Mouse (Mus musculus) liver, adult 2 months (tissue): Measurements from ENCODE around the gene Jhy. TPM values are rescaled to one million over a fixed set of nuclear protein-coding genes. Genes with fewer than 3 reads are reported as not detected.

Experiments
- DNase-seq: peaks from one replicate; pipeline ENCODE4 v3.0.0-alpha.2; 2011; ENCODE audit warnings: low read depth, low spot score; ENCODE audit errors: extremely low read depth
- H3K27ac ChIP-seq: fragments of 200-500 bp; replicated peaks from 2 replicates; pipeline ENCODE4 v1.5.1; 2012; ENCODE audit warnings: low read depth, mild to moderate bottlenecking, control low read depth, inconsistent platforms, low read length; ENCODE audit not compliant: insufficient read depth
- H3K27me3 ChIP-seq: fragments of 200-500 bp; 2 replicates; pipeline ENCODE4 v1.6.1; 2012; ENCODE audit warnings: mild to moderate bottlenecking, moderate library complexity, low read length, inconsistent platforms; ENCODE audit not compliant: control insufficient read depth, insufficient read depth
- H3K36me3 ChIP-seq: fragments of 200-500 bp; 2 replicates; pipeline ENCODE4 v1.6.1; 2012; ENCODE audit warnings: low read length, inconsistent platforms; ENCODE audit not compliant: control insufficient read depth, insufficient read depth
- H3K4me1 ChIP-seq: fragments of 200-500 bp; 2 replicates; pipeline ENCODE4 v1.6.1; 2011; ENCODE audit warnings: low read length; ENCODE audit not compliant: control insufficient read depth, insufficient read depth
- H3K4me3 ChIP-seq: fragments of 200-500 bp; 2 replicates; pipeline ENCODE4 v1.5.1; 2011; ENCODE audit warnings: low read depth, mild to moderate bottlenecking, control low read depth, low read length, moderate library complexity; ENCODE audit not compliant: insufficient read depth
- H3K79me2 ChIP-seq: fragments of 200-500 bp; 2 replicates; pipeline ENCODE4 v1.6.1; 2012; ENCODE audit warnings: inconsistent platforms, mild to moderate bottlenecking, low read length, moderate library complexity; ENCODE audit not compliant: control insufficient read depth, insufficient read depth
- H3K9ac ChIP-seq: fragments of 200-500 bp; 2 replicates; pipeline ENCODE4 v1.6.1; 2012; ENCODE audit warnings: low read depth, mild to moderate bottlenecking, control low read depth, inconsistent platforms, low read length
- CTCF ChIP-seq: fragments of 200-500 bp; IDR thresholded peaks from 2 replicates; pipeline ENCODE4 v1.5.1; 2011; ENCODE audit warnings: low read depth, low read length, control low read depth
- POLR2A ChIP-seq: fragments of 200-500 bp; IDR thresholded peaks from 2 replicates; pipeline ENCODE4 v1.6.1; 2011; ENCODE audit warnings: low read length, control low read depth; ENCODE audit not compliant: insufficient read depth; ENCODE audit errors: extremely low read depth
- WGBS: fragments of 180-500 bp; shearing (Covaris S2); methylation state at CpG from one replicate; pipeline ENCODE4 v1.1.7; 2018; 5-methylcytosine and 5-hydroxymethylcytosine counted together
- polyA plus RNA-seq: library from polyadenylated mRNA; depleted of rRNA; stranded (reverse); fragments of >200 nt; gene quantifications from 2 replicates; pipeline ENCODE4 v1.2.3, GENCODE M21; 2012
- total RNA-seq: library from RNA; depleted of rRNA; stranded (reverse); fragments of >200 nt; gene quantifications from 2 replicates; pipeline ENCODE4 v1.2.3, GENCODE M21; 2014

The Jhy gene
- total and polyA plus RNA-seq, 2 experiments, result not detected

DNA sequence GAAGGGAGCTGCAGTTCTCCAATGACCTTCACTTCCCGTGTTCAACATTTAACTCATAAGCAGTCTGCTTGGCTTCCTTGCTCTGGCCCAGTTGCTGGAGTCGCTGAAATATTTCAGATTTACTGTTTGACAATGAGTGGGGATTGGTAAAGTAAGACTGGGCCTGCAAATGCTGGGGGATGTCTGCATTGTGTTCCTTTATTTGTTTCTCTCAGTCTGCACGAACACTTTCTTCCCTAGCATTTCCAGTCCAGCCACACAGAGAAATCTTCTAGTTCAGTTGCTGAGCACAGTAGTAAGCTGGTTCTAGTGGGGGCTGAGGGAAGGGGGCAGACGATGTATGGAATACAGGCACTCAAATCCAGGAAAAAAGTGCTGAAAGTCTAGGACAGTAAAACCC, 89.0 kb downstream of the Jhy start:
- TF ChIP-seq POLR2A, result no peak
- no peak for TF ChIP-seq CTCF
- Histone ChIP-seq H3K36me3 (no peaks in the 10 kb centered on the region), H3K79me2 (no peaks in the 10 kb centered on the region), H3K4me1 (no peaks in the 10 kb centered on the region), H3K27me3 (peaks cover 38% of the 10 kb centered on the region), H3K27ac (no peak overlapping the region), H3K4me3 (no peak overlapping the region), H3K9ac (no peak overlapping the region)
- no peak for DNase-seq
- WGBS, result 8% methylated on average over 4 of the region's 4 CpGs

DNA sequence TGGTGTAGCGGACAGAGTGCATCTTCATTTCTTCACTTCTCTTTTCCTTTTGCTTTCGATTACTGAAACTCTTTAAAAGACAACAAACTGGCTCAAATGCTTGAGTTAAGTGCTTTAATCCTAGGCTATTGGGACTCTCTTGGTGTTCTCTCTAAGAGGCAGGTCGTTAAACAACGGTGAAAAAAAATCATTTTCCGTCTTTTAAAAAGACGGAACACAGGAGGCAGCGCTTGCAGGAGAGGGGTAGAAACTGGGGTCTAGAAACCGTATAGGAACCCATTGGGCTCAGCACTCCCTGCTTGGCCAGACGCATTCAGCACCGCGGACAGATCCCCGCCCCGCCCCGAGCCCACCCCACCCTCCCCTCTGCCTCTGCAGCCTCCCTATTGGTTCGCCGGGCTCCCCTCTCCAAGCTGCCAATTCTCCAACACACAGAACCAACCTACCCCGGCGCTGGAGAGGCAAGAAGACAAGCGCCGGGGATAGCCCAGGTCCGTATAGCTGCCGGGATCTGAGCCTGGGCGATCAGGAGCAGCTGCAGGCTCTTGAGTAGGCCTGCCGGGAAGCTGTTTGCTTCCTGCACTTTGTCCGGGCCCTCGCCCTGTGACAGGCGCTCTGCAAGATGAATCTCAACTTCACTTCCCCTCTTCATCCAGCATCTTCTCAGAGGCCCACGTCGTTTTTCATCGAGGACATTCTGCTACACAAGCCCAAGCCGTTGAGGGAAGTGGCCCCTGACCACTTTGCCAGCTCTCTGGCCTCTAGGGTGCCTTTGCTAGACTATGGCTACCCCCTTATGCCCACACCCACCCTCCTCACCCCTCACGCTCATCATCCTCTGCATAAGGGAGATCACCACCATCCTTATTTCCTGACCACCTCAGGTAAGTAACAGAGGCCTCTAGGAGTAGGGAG, 90.1 kb downstream of the Jhy start, which contains the start of gene Bsx:
Bsx (plus strand) TSS at position 572 of the 915 bp plus-strand sequence.
- 5% methylated on average over 32 of the region's 32 CpGs for WGBS
- Histone ChIP-seq H3K36me3 (no peaks in the 10 kb centered on the region), H3K9ac (no peak within 1 kb of the TSS), H3K4me3 (no peak within 1 kb of the TSS), H3K27me3 (peaks cover 38% of the 10 kb centered on the region), H3K4me1 (no peaks in the 10 kb centered on the region), H3K79me2 (no peaks in the 10 kb centered on the region), H3K27ac (no peak within 1 kb of the TSS)
- no peak for TF ChIP-seq CTCF
- no peak for TF ChIP-seq POLR2A
- DNase-seq, result no peak

DNA sequence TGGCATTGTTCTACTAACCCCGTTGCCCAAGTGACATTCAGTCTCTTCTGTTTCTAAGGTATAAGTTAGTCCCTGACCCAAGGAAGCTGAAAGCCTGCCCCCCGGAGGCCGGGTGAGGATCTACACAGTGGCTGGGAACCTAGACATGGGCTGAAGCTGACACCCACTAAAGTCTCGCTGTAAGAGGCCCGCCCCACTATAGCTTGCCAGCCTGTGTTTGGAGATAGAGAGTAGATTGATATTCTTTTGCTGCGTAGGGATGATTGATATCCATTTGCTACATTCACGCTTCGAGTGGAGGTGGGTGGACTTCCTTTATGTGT, 91.8 kb downstream of the Jhy start:
- H3K27ac ChIP-seq, result no peak overlapping the region
- TF ChIP-seq CTCF (peak; percentile 59), POLR2A (no peak)
- peak; percentile 17 for DNase-seq
- H3K4me1 ChIP-seq, result no peaks in the 10 kb centered on the region
- H3K79me2 ChIP-seq, result no peaks in the 10 kb centered on the region
- H3K36me3 ChIP-seq, result no peaks in the 10 kb centered on the region
- H3K9ac ChIP-seq, result no peak overlapping the region
- H3K4me3 ChIP-seq, result 0 out of 2 replicates have a peak overlapping the region, but pooled peaks have one; percentile 14
- 6% methylated on average over 8 of the region's 8 CpGs for WGBS
- H3K27me3 ChIP-seq, result peaks cover 25% of the 10 kb centered on the region

DNA sequence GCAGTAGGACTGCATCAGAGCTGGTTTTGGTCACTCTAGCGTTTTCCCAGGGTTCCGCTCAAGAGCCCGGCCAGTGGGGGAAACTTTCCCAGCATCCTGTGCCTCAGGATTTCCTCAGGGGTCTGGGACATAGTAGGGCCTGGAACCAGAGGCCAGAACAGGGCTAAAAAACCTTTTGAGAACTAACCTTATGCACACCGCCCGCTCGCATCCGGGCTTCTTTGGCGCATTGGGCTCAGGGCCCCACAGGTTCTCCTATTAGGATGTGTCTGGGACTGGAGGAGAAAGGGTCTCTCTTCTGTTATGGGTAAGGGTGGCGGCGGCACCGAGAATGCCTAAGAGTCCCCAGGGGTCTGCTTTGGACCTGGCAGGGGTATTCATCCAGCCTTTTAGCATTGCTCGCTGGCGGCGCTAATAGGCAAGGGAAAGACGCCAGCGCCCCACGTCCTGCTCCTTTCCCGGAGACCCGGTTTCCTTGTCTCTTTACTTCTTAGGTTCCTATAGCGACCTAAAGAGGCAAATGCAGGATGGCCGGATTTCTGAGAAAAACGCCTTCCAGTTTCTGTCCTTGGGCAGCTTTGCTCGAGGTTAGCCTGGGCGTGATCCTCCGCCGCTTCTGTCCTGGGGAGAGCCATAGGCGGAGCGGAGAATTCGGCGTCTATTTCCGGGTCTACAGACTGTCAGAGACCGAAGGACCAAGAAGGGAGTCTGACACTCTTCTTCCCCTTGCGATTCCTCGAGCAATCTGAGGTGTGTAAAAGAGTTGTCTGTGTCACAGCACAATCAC, 92.4 kb downstream of the Jhy start:
- no peak for DNase-seq
- Histone ChIP-seq H3K27ac (no peak overlapping the region), H3K9ac (no peak overlapping the region), H3K4me3 (peak overlapping the region; percentile 14), H3K27me3 (peaks cover 22% of the 10 kb centered on the region), H3K79me2 (no peaks in the 10 kb centered on the region), H3K36me3 (no peaks in the 10 kb centered on the region), H3K4me1 (no peaks in the 10 kb centered on the region)
- TF ChIP-seq POLR2A (no peak), CTCF (no peak)
- WGBS, result 7% methylated on average over 34 of the region's 34 CpGs

DNA sequence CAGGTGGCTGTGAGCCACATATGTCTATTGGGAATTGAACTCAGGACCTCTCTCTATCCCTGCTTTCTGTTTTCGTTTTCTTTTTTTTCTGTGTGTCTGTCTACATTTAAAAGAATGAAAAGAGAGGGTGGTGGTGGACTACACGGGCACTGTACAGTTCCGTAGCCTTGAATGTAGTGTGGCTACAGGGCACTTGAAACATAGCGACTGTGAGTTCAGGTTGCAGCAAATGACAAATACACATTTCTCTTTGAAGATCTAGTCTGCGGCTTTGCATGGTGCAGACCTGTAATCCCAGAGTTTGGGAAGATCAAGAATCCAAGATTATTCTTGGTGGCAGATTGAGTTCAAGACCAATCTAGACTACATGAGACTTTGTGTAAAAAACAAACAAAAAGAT, 93.6 kb downstream of the Jhy start:
- no peak overlapping the region for H3K27ac ChIP-seq
- H3K4me3 ChIP-seq, result no peak overlapping the region
- no peaks in the 10 kb centered on the region for H3K79me2 ChIP-seq
- H3K36me3 ChIP-seq, result no peaks in the 10 kb centered on the region
- 78% methylated on average over 5 of the region's 5 CpGs for WGBS
- H3K27me3 ChIP-seq, result peaks cover 16% of the 10 kb centered on the region
- no peak for DNase-seq
- no peak overlapping the region for H3K9ac ChIP-seq
- no peaks in the 10 kb centered on the region for H3K4me1 ChIP-seq
- no peak for TF ChIP-seq CTCF

DNA sequence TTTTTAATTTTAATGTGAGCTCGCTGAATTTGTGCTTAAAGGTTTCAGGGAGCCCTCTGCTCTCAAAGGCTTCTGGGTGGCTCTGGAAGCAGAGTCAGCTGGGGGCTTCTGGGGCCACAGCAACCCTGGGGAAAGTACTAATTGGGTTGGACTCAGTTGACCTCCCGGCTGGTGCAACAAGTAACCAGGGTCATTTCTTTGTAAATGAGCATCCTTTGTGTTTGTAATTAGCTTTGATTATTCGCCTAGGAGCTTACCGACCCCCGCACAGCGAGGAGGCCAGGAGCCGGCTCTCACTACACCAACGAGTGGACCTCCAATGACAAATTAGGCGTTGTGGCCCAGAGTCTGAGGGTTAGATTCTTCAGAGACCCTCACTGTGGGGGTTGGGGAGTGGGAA, 104.7 kb downstream of the Jhy start:
- WGBS, result 20% methylated on average over 9 of the region's 9 CpGs
- H3K36me3 ChIP-seq, result no peaks in the 10 kb centered on the region

More for the DNA sequence above, 104.7 kb downstream of the Jhy start:
- Histone ChIP-seq H3K27ac (no peak overlapping the region), H3K27me3 (no peaks in the 10 kb centered on the region), H3K79me2 (no peaks in the 10 kb centered on the region), H3K9ac (no peak overlapping the region), H3K4me3 (no peak overlapping the region), H3K4me1 (no peaks in the 10 kb centered on the region)
- DNase-seq, result no peak
- TF ChIP-seq POLR2A, result no peak
- TF ChIP-seq CTCF, result no peak
